Mouse (Mus musculus) forebrain, embryonic 13.5 days (tissue): ENCODE measurements around the gene Krr1. TPM values are rescaled to one million over a fixed set of nuclear protein-coding genes. Genes with fewer than 3 reads are reported as not detected.

Experiments used
- ATAC-seq: fragments of 200-750 bp; cut with Nextera tagmentation; 2 replicates; pipeline ENCODE4 v1.8.0; 2017
- H3K27ac ChIP-seq: fragments of 300-500 bp; sonication (generic); 2 replicates; pipeline ENCODE4 v1.5.1; 2015; ENCODE audit warnings: inconsistent platforms, mild to moderate bottlenecking, moderate library complexity
- H3K27me3 ChIP-seq: fragments of 300-500 bp; sonication (generic); 2 replicates; pipeline ENCODE4 v1.6.1; 2015; ENCODE audit warnings: mild to moderate bottlenecking, inconsistent platforms
- H3K36me3 ChIP-seq: fragments of 300-500 bp; sonication (generic); 2 replicates; pipeline ENCODE4 v1.6.1; 2015; ENCODE audit warnings: mild to moderate bottlenecking, inconsistent platforms; ENCODE audit not compliant: poor library complexity, severe bottlenecking
- H3K4me1 ChIP-seq: fragments of 300-500 bp; sonication (generic); 2 replicates; pipeline ENCODE4 v1.6.1; 2015; ENCODE audit warnings: inconsistent platforms
- H3K4me2 ChIP-seq: fragments of 300-500 bp; sonication (generic); 2 replicates; pipeline ENCODE4 v1.6.1; 2015; ENCODE audit warnings: inconsistent platforms, mild to moderate bottlenecking, moderate library complexity
- H3K4me3 ChIP-seq: fragments of 300-500 bp; sonication (generic); 2 replicates; pipeline ENCODE4 v1.5.1; 2015; ENCODE audit warnings: mild to moderate bottlenecking, inconsistent platforms
- H3K9ac ChIP-seq: fragments of 300-500 bp; sonication (generic); 2 replicates; pipeline ENCODE4 v1.6.1; 2015; ENCODE audit warnings: mild to moderate bottlenecking, inconsistent platforms
- H3K9me3 ChIP-seq: fragments of 300-500 bp; sonication (generic); replicated peaks from 2 replicates; pipeline ENCODE4 v1.6.1; 2016; ENCODE audit warnings: inconsistent platforms
- WGBS: fragments of 180-500 bp; shearing (Covaris S2); methylation state at CpG from one replicate; pipeline ENCODE4 v1.1.7; 2015; 5-methylcytosine and 5-hydroxymethylcytosine counted together
- polyA plus RNA-seq: library from polyadenylated mRNA; unstranded; fragments of >200 nt; fragmentation: Nextera tagmentation; extraction: Ambion mirVana; gene quantifications from 2 replicates; pipeline ENCODE4 v1.2.1, GENCODE M21; 2015

The Krr1 gene
- polyA plus RNA-seq, 1 experiment from 2014 or later = 51.4 TPM

- Histone ChIP-seq H3K4me2 (no peak overlapping the region), H3K9me3 (no peaks in the 10 kb centered on the region), H3K4me1 (no peaks in the 10 kb centered on the region), H3K9ac (no peak overlapping the region), H3K4me3 (no peak overlapping the region), H3K27me3 (no peaks in the 10 kb centered on the region), H3K36me3 (no peaks in the 10 kb centered on the region), H3K27ac (no peak overlapping the region)
- WGBS = 81% methylated on average over 3 of the region's 3 CpGs
- ATAC-seq = no peak
Measured at GRCm38 (mm10) chr10:111945563-111945962, 26.9 kb upstream of the Krr1 start.

GRCm38 (mm10) chr10:111948041-111948440 is 24.4 kb upstream of the Krr1 start:
- no peak overlapping the region for H3K4me2 ChIP-seq
- H3K36me3 ChIP-seq = no peaks in the 10 kb centered on the region
- no peak overlapping the region for H3K27ac ChIP-seq
- no peak overlapping the region for H3K9ac ChIP-seq
- no peaks in the 10 kb centered on the region for H3K9me3 ChIP-seq
- no peak overlapping the region for H3K4me3 ChIP-seq
- 91% methylated on average over 1 of the region's 1 CpGs for WGBS
- ATAC-seq = no peak
- no peaks in the 10 kb centered on the region for H3K4me1 ChIP-seq
- H3K27me3 ChIP-seq = no peaks in the 10 kb centered on the region

- no peak for ATAC-seq
- Histone ChIP-seq H3K4me3 (no peak overlapping the region), H3K4me2 (no peak overlapping the region), H3K4me1 (no peaks in the 10 kb centered on the region), H3K9ac (no peak overlapping the region), H3K9me3 (no peaks in the 10 kb centered on the region), H3K27me3 (no peaks in the 10 kb centered on the region), H3K36me3 (no peaks in the 10 kb centered on the region), H3K27ac (no peak overlapping the region)
- WGBS = 11% methylated on average over 4 of the region's 4 CpGs
Measured at GRCm38 (mm10) chr10:111949008-111949407, 23.5 kb upstream of the Krr1 start.

GRCm38 (mm10) chr10:111955836-111956235 is 16.6 kb upstream of the Krr1 start:
- no peaks in the 10 kb centered on the region for H3K36me3 ChIP-seq
- no peaks in the 10 kb centered on the region for H3K27me3 ChIP-seq
- no peak overlapping the region for H3K4me2 ChIP-seq
- no peaks in the 10 kb centered on the region for H3K9me3 ChIP-seq
- H3K4me3 ChIP-seq = no peak overlapping the region
- no peak for ATAC-seq
- no peak overlapping the region for H3K27ac ChIP-seq
- 87% methylated on average over 2 of the region's 2 CpGs for WGBS
- no peaks in the 10 kb centered on the region for H3K4me1 ChIP-seq
- no peak overlapping the region for H3K9ac ChIP-seq

GRCm38 (mm10) chr10:111957271-111958045 is 15.0 kb upstream of the Krr1 start:
- Histone ChIP-seq H3K27me3 (no peaks in the 10 kb centered on the region), H3K36me3 (no peaks in the 10 kb centered on the region), H3K4me1 (no peaks in the 10 kb centered on the region), H3K27ac (no peak overlapping the region), H3K9ac (no peak overlapping the region), H3K9me3 (no peaks in the 10 kb centered on the region), H3K4me3 (no peak overlapping the region), H3K4me2 (no peak overlapping the region)
- peak; percentile 91 for ATAC-seq
- 65% methylated on average over 10 of the region's 10 CpGs for WGBS

- Histone ChIP-seq H3K9ac (no peak overlapping the region), H3K27ac (no peak overlapping the region), H3K4me2 (no peak overlapping the region), H3K9me3 (no peaks in the 10 kb centered on the region), H3K4me3 (no peak overlapping the region), H3K27me3 (no peaks in the 10 kb centered on the region), H3K36me3 (no peaks in the 10 kb centered on the region), H3K4me1 (no peaks in the 10 kb centered on the region)
- WGBS = 39% methylated on average over 4 of the region's 4 CpGs
- no peak for ATAC-seq
Measured at GRCm38 (mm10) chr10:111958046-111958421, 14.4 kb upstream of the Krr1 start.

- no peak overlapping the region for H3K4me2 ChIP-seq
- no peaks in the 10 kb centered on the region for H3K27me3 ChIP-seq
- 80% methylated on average over 2 of the region's 2 CpGs for WGBS
- H3K4me1 ChIP-seq = no peaks in the 10 kb centered on the region
- no peak overlapping the region for H3K9ac ChIP-seq
- no peaks in the 10 kb centered on the region for H3K9me3 ChIP-seq
- H3K36me3 ChIP-seq = no peaks in the 10 kb centered on the region
- H3K27ac ChIP-seq = no peak overlapping the region
- no peak overlapping the region for H3K4me3 ChIP-seq
- no peak for ATAC-seq
Measured at GRCm38 (mm10) chr10:111959353-111959752, 13.1 kb upstream of the Krr1 start.

- Histone ChIP-seq H3K27ac (no peak overlapping the region), H3K4me1 (no peaks in the 10 kb centered on the region), H3K27me3 (no peaks in the 10 kb centered on the region), H3K9me3 (no peaks in the 10 kb centered on the region), H3K9ac (no peak overlapping the region), H3K4me2 (no peak overlapping the region), H3K36me3 (no peaks in the 10 kb centered on the region), H3K4me3 (no peak overlapping the region)
- 91% methylated on average over 6 of the region's 6 CpGs for WGBS
- no peak for ATAC-seq
Measured at GRCm38 (mm10) chr10:111960459-111960858, 12.0 kb upstream of the Krr1 start.

GRCm38 (mm10) chr10:111966394-111966793 is 6.1 kb upstream of the Krr1 start:
- H3K4me3 ChIP-seq = no peak overlapping the region
- ATAC-seq = no peak
- H3K4me1 ChIP-seq = no peaks in the 10 kb centered on the region
- 64% methylated on average over 4 of the region's 4 CpGs for WGBS
- no peaks in the 10 kb centered on the region; the same call in 1 of the 2 replicates for H3K9me3 ChIP-seq
- no peaks in the 10 kb centered on the region for H3K27me3 ChIP-seq
- no peak overlapping the region for H3K9ac ChIP-seq
- no peak overlapping the region for H3K27ac ChIP-seq
- no peaks in the 10 kb centered on the region for H3K36me3 ChIP-seq
- no peak overlapping the region for H3K4me2 ChIP-seq

GRCm38 (mm10) chr10:111971929-111972328 is 535 bp upstream of the Krr1 start:
- Histone ChIP-seq H3K36me3 (peaks cover 12% of the 10 kb centered on the region), H3K4me3 (no peak overlapping the region), H3K4me1 (peaks cover 8% of the 10 kb centered on the region), H3K9ac (no peak overlapping the region), H3K9me3 (no peaks in the 10 kb centered on the region; the same call in 1 of the 2 replicates), H3K4me2 (no peak overlapping the region), H3K27ac (no peak overlapping the region), H3K27me3 (no peaks in the 10 kb centered on the region)
- WGBS = 89% methylated on average over 3 of the region's 3 CpGs
- peak; percentile 42; the same call in 1 of the 2 replicates for ATAC-seq

- Histone ChIP-seq H3K4me2 (no peak overlapping the region), H3K27ac (no peak overlapping the region), H3K36me3 (peaks cover 63% of the 10 kb centered on the region), H3K27me3 (no peaks in the 10 kb centered on the region), H3K4me3 (no peak overlapping the region), H3K9me3 (no peaks in the 10 kb centered on the region), H3K4me1 (peaks cover 8% of the 10 kb centered on the region), H3K9ac (no peak overlapping the region)
- ATAC-seq = peak; percentile 36; the same call in 1 of the 2 replicates
- WGBS = 45% methylated on average over 5 of the region's 5 CpGs
Measured at GRCm38 (mm10) chr10:111977584-111977983, 5.1 kb downstream of the Krr1 start.

- Histone ChIP-seq H3K9me3 (no peaks in the 10 kb centered on the region), H3K4me1 (no peaks in the 10 kb centered on the region), H3K9ac (no peak overlapping the region), H3K27ac (no peak overlapping the region), H3K4me2 (no peak overlapping the region), H3K4me3 (no peak overlapping the region), H3K27me3 (no peaks in the 10 kb centered on the region), H3K36me3 (peaks cover 92% of the 10 kb centered on the region)
- ATAC-seq = no peak
- 96% methylated on average over 5 of the region's 5 CpGs for WGBS
Measured at GRCm38 (mm10) chr10:111983070-111983469, 10.6 kb downstream of the Krr1 start.

- Histone ChIP-seq H3K4me2 (no peak overlapping the region), H3K36me3 (peaks cover 67% of the 10 kb centered on the region), H3K27me3 (no peaks in the 10 kb centered on the region), H3K4me1 (no peaks in the 10 kb centered on the region), H3K4me3 (no peak overlapping the region), H3K9me3 (no peaks in the 10 kb centered on the region), H3K9ac (no peak overlapping the region), H3K27ac (no peak overlapping the region)
- no peak for ATAC-seq
- 95% methylated on average over 6 of the region's 6 CpGs for WGBS
Measured at GRCm38 (mm10) chr10:111986453-111986852, 14.0 kb downstream of the Krr1 start.
